Mouse (Mus musculus) megakaryocyte progenitor cell, adult 5-6 weeks (primary cell): ENCODE data around the gene Adgrf2. TPM values are rescaled to one million over a fixed set of nuclear protein-coding genes. Genes with fewer than 3 reads are reported as not detected.
A peak's percentile ranks its signal among the peaks of the same experiment; 100 is the strongest.

Experiments
- ATAC-seq: replicated peaks from 2 replicates; pipeline ENCODE4 v1.8.0; 2016; ENCODE audit warnings: mild to moderate bottlenecking, moderate TSS enrichment, inconsistent platforms; ENCODE audit not compliant: poor library complexity
- total RNA-seq, 2 experiments: library from RNA; stranded (forward) in 1 of 2; stranded (reverse) in 1 of 2; fragments of 157-497, 149-512 nt in 1 of 2; fragments of 200-1000 nt in 1 of 2; gene quantifications; 2 replicates each; pipeline versions ENCODE4 v1.2.3 to v1.2.4; 2015 to 2017

Gene Adgrf2
- total RNA-seq (2015), result 0.05 TPM in 1 of 2 replicates, not detected in the other
- total RNA-seq (2017), result not detected in 2 replicates

- no peak for ATAC-seq
These were observed at the start of gene Adgrf2 for GRCm38 (mm10) chr17:42741801-42742217. Adgrf2 (minus strand) TSS chr17:42742179.

- no peak for ATAC-seq
These were observed 48.8 kb upstream of the Adgrf2 start for GRCm38 (mm10) chr17:42790787-42791186.

GRCm38 (mm10) chr17:42789723-42790122 lies 47.7 kb upstream of the Adgrf2 start:
- ATAC-seq, result peak; percentile 42; the same call in 1 of the 2 replicates

DNA sequence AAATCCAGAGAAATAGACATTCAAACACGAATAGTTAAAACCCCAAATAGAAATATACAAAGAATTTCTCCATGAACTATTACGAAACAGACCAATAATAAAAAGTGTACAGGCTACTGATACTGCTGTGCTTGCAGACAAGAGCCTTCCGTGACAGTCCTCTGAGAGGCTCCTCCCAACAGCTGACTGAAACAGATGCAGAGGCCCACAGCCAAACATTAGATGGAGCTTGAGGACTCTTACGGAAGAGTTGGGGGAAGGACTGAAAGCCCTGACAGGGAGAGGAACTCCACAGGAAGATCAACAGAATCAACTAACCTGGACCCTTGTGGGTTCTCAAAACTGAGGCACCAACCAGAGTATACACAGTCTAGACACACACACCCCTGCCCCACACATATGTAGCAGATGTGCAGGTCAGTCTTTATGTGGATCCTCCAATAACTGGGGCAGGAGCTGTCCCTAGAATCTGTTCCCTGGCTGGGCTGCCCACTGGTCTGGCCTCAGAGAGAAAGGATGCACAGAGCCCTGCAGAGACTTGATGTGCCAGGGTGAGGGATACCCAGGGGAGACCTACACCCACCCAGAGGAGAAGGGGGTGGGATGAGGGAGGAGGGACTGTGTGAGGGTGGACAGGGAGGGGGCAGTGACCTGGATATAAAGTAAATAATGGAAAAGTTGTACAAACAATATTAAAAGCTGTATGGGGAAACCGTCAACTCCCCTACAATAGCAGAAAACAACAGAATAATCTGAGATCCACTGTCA lies 46.9 kb upstream of the Adgrf2 start:
- ATAC-seq, result no peak

GRCm38 (mm10) chr17:42782156-42782757 lies 40.3 kb upstream of the Adgrf2 start:
- peak; percentile 98 for ATAC-seq

DNA sequence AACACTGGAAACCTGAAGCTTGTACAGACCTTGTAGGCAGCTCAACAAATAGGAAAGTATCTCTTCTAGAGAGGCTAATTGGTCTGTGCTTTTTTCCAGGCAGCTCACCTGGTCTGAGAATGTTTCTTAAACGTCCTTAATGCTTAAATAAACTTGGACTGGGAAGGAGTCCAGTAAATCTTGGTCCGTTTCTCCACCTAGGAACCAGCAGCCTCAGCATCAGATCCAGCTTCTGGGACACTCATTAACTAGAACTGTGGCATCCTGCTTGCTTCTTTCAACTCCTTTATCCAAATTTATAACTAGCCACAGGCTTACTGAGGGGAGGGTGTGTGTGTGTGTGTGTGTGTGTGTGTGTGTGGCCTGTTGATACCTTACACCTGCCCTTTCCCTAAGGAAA lies 11.8 kb upstream of the Adgrf2 start:
- no peak for ATAC-seq

GRCm38 (mm10) chr17:42752173-42752572 lies 10.2 kb upstream of the Adgrf2 start:
- ATAC-seq, result no peak

- no peak for ATAC-seq
These were observed 3.9 kb upstream of the Adgrf2 start for GRCm38 (mm10) chr17:42745657-42746420.

GRCm38 (mm10) chr17:42742823-42743222 lies 844 bp upstream of the Adgrf2 start:
- no peak for ATAC-seq

- no peak for ATAC-seq
These were observed 3.2 kb downstream of the Adgrf2 start for GRCm38 (mm10) chr17:42738794-42739193.

DNA sequence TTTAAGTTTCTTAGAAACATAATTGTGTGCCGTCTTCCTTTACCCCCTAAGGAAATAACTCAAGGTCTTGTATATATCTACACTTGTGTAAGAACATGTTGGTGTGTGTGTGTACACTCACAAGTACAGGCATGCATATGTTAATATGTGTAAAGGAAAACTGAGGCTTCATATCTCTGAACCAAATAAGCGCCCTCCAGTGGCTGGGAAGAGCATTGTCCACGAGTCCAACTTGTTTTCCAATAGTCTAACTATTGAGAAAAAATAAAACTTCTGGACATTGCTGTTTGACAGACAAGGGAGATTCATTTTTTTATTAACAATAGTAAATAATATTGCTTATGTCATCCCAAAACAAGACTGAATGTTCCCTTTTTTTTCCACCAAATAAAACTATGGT lies 24.8 kb downstream of the Adgrf2 start:
- peak; percentile 50; the same call in 1 of the 2 replicates for ATAC-seq

DNA sequence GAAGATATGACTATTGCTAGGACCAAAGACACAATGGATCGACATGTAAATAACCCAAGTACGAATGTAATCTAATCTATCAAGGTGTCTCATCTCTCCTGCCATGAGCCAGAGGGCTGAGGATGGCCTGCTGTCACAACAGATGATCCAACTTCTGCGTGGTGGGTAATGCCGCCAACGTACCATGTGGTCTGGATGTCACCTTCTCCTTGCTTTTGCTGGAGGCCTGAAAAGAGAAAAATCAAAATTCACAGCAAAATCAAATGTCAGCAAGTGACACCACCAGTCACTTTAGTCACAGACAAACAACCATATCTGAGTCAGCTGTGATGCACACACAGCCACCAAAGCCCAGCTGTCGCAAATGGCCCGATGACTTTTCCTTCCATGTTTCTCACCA lies 27.0 kb downstream of the Adgrf2 start:
- ATAC-seq, result no peak

DNA sequence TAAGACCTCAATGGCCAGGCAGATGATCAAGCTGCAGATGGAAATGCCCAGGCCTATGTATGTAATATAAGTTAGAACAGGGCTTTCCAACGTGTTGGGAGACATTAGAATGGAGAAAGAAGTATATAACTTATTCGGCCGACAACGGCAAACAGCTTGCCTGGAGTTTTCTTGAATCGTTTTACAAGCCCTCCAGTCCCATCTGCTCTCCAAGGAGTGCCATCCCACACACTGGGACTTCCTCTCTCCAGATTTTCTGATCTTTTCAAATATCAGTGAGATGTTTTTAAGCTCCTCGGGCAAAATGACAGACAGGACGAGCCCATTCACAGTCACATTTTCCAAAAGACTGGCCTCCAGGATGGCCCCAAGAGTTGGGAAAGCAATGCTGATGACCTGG lies 31.3 kb downstream of the Adgrf2 start:
- ATAC-seq, result no peak

DNA sequence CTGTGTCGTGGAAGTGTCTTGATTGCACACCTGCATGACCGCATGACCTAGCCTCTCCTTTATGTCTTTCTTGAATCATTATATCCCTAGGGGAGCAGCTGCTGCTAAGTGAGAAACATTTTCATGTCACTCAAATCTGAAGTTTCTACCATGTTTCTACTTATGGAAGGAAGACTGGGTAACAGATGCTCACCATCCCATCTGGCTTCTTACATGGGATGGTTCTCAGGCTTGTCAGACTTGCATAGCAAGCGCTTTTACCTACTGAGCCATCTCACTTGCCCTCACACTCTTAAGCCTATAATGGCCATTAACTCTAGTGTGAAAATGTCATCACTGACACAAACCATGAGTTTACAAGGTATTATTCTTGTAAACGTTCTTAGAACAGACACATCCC lies 36.4 kb downstream of the Adgrf2 start:
- no peak for ATAC-seq

GRCm38 (mm10) chr17:42702198-42702597 lies 39.8 kb downstream of the Adgrf2 start:
- no peak for ATAC-seq

DNA sequence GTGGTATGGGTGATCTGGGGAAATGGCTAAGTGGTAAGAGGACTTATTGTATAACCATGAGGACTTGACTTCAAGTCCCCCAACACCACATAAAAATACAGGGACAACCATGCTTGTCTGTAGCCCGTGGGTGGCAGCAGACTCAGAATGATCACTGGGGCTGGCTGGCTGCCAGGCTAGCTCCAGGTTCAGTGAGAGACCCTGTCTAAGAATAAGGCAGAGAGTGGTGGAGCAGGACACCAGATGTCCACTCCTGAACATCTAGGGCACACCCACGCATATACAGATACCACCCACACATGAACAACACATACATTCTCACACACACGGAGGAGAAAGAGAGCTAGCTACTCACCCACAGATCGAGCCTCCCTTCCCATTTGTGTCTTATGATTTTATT lies 47.2 kb downstream of the Adgrf2 start:
- no peak for ATAC-seq

GRCm38 (mm10) chr17:42692136-42692535 lies 49.8 kb downstream of the Adgrf2 start, which contains the start of gene Adgrf4:
Adgrf4 (minus strand) TSS chr17:42692284.
- no peak for ATAC-seq

DNA sequence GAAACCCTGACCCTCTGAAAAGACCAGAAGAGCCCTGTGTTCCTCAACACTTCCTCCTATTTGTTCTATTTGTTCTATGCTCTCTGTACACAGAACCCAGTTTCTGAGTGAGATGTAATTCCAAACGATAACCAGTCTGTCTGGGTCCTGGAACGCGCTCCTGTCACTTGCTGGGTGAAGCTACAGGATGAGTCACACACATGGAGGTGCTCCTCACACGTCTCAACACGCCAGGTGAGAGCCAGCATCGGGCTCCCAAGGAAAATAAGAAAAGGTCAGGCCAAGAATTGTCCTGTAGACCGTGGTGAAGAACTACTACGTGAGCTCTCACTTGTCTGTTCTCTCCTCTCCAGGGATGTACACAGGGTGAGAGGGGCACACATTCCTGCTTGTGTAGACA lies 51.4 kb downstream of the Adgrf2 start:
- ATAC-seq, result no peak
